Mouse (Mus musculus): Measurements from ENCODE around the gene Syk. TPM values are rescaled to one million over a fixed set of nuclear protein-coding genes. Genes with fewer than 3 reads are reported as not detected.

Gene Syk
- polyA plus RNA-seq, 1 experiment = 4.7 TPM

DNA sequence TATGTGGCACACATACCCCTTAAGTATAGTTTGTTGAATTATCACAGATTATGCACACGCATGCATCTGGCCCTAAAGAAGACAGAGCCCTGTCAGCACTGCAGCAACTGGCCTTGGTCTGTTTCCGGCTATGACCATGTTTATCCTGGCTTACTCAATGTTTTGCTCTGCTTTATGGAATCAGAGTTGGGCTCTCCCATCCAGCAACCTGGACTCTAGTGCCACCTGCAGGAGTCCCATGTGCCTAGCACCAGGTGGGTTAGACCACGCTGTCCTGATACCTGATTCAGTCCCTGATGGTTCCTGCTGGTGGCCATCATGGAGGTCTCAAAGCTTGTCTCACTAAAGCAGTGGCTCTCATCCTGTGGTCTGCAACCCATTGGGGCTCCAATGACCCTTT, 86.9 kb downstream of the Syk start:
- peak; percentile 29 for DNase-seq
- TF ChIP-seq CTCF (conservative IDR thresholded peaks at IDR 0.05; ENCODE audit: insufficient read depth, insufficient read length, low read depth, low read length) (peak; percentile 66), POLR2A (IDR thresholded peaks at IDR 0.05; ENCODE audit: low read depth, low read length) (no peak)
- no peaks in the 10 kb centered on the region for H3K4me1 ChIP-seq (ENCODE audit: control insufficient read depth, insufficient read depth, low read length)
- no peak overlapping the region for H3K4me3 ChIP-seq (ENCODE audit: insufficient read depth, low read depth, low read length)
- no peaks in the 10 kb centered on the region for H3K36me3 ChIP-seq (ENCODE audit: control insufficient read depth, insufficient read depth, low read length)
- 52% methylated on average over 3 of the region's 3 CpGs for WGBS
- no peak overlapping the region for H3K27ac ChIP-seq (ENCODE audit: insufficient read depth, low read depth, low read length)
- no peaks in the 10 kb centered on the region for H3K27me3 ChIP-seq (replicated peaks; ENCODE audit: control insufficient read depth, insufficient read depth, low read length)

GRCm38 (mm10) chr13:52673272-52673671, 90.3 kb downstream of the Syk start:
- TF ChIP-seq CTCF (conservative IDR thresholded peaks at IDR 0.05; ENCODE audit: insufficient read depth, insufficient read length, low read depth, low read length) = no peak
- no peak for TF ChIP-seq POLR2A (IDR thresholded peaks at IDR 0.05; ENCODE audit: low read depth, low read length)
- 59% methylated on average over 4 of the region's 4 CpGs for WGBS
- no peak overlapping the region for H3K4me3 ChIP-seq (ENCODE audit: insufficient read depth, low read depth, low read length)
- H3K36me3 ChIP-seq (ENCODE audit: control insufficient read depth, insufficient read depth, low read length) = no peaks in the 10 kb centered on the region
- no peak overlapping the region for H3K27ac ChIP-seq (ENCODE audit: insufficient read depth, low read depth, low read length)
- no peaks in the 10 kb centered on the region for H3K4me1 ChIP-seq (ENCODE audit: control insufficient read depth, insufficient read depth, low read length)
- H3K27me3 ChIP-seq (replicated peaks; ENCODE audit: control insufficient read depth, insufficient read depth, low read length) = no peaks in the 10 kb centered on the region
- DNase-seq = no peak

DNA sequence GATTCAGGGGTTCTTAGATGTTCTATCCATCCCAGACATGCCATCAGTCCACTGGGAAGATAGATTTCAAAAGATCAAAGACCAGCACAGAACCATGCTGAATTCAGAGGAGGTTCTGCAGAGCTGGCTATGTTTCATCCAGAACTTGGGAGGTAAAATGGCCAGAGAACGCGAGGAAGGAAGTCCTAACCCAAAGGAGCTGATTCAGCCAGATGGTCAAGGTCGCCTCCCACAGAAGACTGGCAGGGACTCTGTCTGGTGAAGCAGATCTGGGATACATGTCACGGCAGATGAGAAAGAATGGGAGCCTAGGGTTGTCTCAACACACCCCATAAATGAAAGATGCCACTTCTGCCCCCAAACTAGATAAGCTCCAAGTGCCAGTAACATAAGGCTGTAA, 90.9 kb downstream of the Syk start:
- no peak for TF ChIP-seq CTCF (conservative IDR thresholded peaks at IDR 0.05; ENCODE audit: insufficient read depth, insufficient read length, low read depth, low read length)
- TF ChIP-seq POLR2A (IDR thresholded peaks at IDR 0.05; ENCODE audit: low read depth, low read length) = no peak
- no peak overlapping the region for H3K4me3 ChIP-seq (ENCODE audit: insufficient read depth, low read depth, low read length)
- 48% methylated on average over 4 of the region's 4 CpGs for WGBS
- H3K36me3 ChIP-seq (ENCODE audit: control insufficient read depth, insufficient read depth, low read length) = no peaks in the 10 kb centered on the region
- no peaks in the 10 kb centered on the region for H3K4me1 ChIP-seq (ENCODE audit: control insufficient read depth, insufficient read depth, low read length)
- H3K27me3 ChIP-seq (replicated peaks; ENCODE audit: control insufficient read depth, insufficient read depth, low read length) = no peaks in the 10 kb centered on the region
- H3K27ac ChIP-seq (ENCODE audit: insufficient read depth, low read depth, low read length) = no peak overlapping the region
- no peak for DNase-seq

GRCm38 (mm10) chr13:52674839-52675238, 91.9 kb downstream of the Syk start:
- DNase-seq = no peak
- Histone ChIP-seq H3K4me3 (ENCODE audit: insufficient read depth, low read depth, low read length) (no peak overlapping the region), H3K27me3 (replicated peaks; ENCODE audit: control insufficient read depth, insufficient read depth, low read length) (no peaks in the 10 kb centered on the region), H3K27ac (ENCODE audit: insufficient read depth, low read depth, low read length) (no peak overlapping the region), H3K36me3 (ENCODE audit: control insufficient read depth, insufficient read depth, low read length) (no peaks in the 10 kb centered on the region), H3K4me1 (ENCODE audit: control insufficient read depth, insufficient read depth, low read length) (no peaks in the 10 kb centered on the region)
- TF ChIP-seq CTCF (conservative IDR thresholded peaks at IDR 0.05; ENCODE audit: insufficient read depth, insufficient read length, low read depth, low read length) = no peak
- no peak for TF ChIP-seq POLR2A (IDR thresholded peaks at IDR 0.05; ENCODE audit: low read depth, low read length)
- whole genome bisulfite sequencing = 50% methylated on average over 12 of the region's 12 CpGs

DNA sequence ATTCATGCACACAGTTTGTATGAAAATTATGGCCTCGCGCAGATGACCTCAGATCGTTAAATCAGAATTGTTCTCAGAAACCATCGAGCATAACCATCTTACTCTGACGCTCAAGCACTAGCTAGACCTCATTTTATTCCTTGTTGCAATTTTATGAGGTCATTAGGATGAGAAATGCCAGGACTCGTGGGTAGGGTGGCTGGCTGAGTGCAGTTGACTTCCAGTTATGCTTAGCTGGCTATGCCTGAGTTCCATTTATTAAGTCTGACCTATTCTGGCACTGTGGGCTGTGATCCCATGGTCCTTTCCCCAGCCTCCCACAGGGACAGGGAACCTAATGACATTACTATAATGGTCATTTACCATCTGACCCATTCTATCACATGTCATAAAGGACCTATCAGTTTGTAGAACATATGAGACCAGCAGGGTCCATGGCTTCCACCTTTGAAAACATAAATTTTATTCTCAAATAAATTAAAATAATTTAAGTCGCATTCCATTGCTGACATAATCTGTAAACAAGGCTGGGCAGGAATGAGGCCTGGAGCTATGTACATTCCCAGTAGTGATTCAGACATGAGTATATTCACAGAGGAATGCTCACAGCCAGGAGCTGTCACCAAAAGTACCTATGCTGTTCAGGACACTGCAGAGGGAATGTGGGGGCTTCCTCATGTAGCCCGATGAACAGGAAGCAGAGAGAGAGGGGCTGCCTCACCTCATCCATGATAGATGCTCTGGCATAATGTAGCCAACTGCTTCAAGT, 92.7 kb downstream of the Syk start:
- Histone ChIP-seq H3K27ac (ENCODE audit: insufficient read depth, low read depth, low read length) (peak overlapping the region; percentile 58; the same call in 1 of the 2 replicates), H3K4me1 (ENCODE audit: control insufficient read depth, insufficient read depth, low read length) (no peaks in the 10 kb centered on the region), H3K36me3 (ENCODE audit: control insufficient read depth, insufficient read depth, low read length) (no peaks in the 10 kb centered on the region), H3K27me3 (replicated peaks; ENCODE audit: control insufficient read depth, insufficient read depth, low read length) (no peaks in the 10 kb centered on the region), H3K4me3 (ENCODE audit: insufficient read depth, low read depth, low read length) (no peak overlapping the region)
- TF ChIP-seq CTCF (conservative IDR thresholded peaks at IDR 0.05; ENCODE audit: insufficient read depth, insufficient read length, low read depth, low read length) (no peak), POLR2A (IDR thresholded peaks at IDR 0.05; ENCODE audit: low read depth, low read length) (no peak)
- 53% methylated on average over 8 of the region's 8 CpGs for WGBS
- DNase-seq = peak; percentile 65

- Histone ChIP-seq H3K27ac (ENCODE audit: insufficient read depth, low read depth, low read length) (no peak overlapping the region), H3K4me1 (ENCODE audit: control insufficient read depth, insufficient read depth, low read length) (no peaks in the 10 kb centered on the region), H3K4me3 (ENCODE audit: insufficient read depth, low read depth, low read length) (no peak overlapping the region), H3K36me3 (ENCODE audit: control insufficient read depth, insufficient read depth, low read length) (no peaks in the 10 kb centered on the region), H3K27me3 (replicated peaks; ENCODE audit: control insufficient read depth, insufficient read depth, low read length) (no peaks in the 10 kb centered on the region)
- no peak for DNase-seq
- TF ChIP-seq CTCF (conservative IDR thresholded peaks at IDR 0.05; ENCODE audit: insufficient read depth, insufficient read length, low read depth, low read length) (no peak), POLR2A (IDR thresholded peaks at IDR 0.05; ENCODE audit: low read depth, low read length) (no peak)
- 39% methylated on average over 5 of the region's 5 CpGs for WGBS
These were observed 93.9 kb downstream of the Syk start for GRCm38 (mm10) chr13:52676671-52677445.

GRCm38 (mm10) chr13:52679906-52680305, 96.9 kb downstream of the Syk start:
- Histone ChIP-seq H3K4me3 (ENCODE audit: insufficient read depth, low read depth, low read length) (no peak overlapping the region), H3K27ac (ENCODE audit: insufficient read depth, low read depth, low read length) (no peak overlapping the region), H3K36me3 (ENCODE audit: control insufficient read depth, insufficient read depth, low read length) (no peaks in the 10 kb centered on the region), H3K27me3 (replicated peaks; ENCODE audit: control insufficient read depth, insufficient read depth, low read length) (no peaks in the 10 kb centered on the region), H3K4me1 (ENCODE audit: control insufficient read depth, insufficient read depth, low read length) (no peaks in the 10 kb centered on the region)
- no peak for DNase-seq
- TF ChIP-seq CTCF (conservative IDR thresholded peaks at IDR 0.05; ENCODE audit: insufficient read depth, insufficient read length, low read depth, low read length) = no peak
- no peak for TF ChIP-seq POLR2A (IDR thresholded peaks at IDR 0.05; ENCODE audit: low read depth, low read length)
- 79% methylated on average over 5 of the region's 5 CpGs for WGBS
